In the genomic region with DNA sequence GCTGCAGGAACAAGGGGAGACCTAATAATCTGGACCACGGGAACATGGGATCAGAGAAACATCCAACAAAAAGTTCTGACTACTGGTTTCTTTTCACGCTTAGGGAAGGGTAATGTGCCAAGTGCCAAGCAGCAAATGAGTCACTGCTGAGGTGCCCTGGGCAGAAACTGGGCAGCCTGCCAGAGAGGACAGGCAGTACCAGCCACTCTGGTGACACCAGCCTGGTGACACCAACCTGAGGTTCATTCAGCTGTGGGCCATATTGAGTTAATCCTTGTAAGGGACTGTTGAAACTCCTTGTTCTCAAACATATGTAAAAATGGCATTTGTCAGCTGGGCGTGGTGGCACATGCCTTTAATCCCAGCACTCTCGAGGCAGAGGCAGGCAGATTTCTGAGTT, we compare ENCODE assay signal across 10 mouse cellular contexts. TPM values are rescaled to one million over a fixed set of nuclear protein-coding genes. Genes with fewer than 3 reads are reported as not detected.
DNase-seq lines count a peak whose midpoint lies in the region; TF ChIP-seq lines count a peak whose summit lies in the region.
"Had no signal": no experiment of that assay in that cellular context is flagged by ENCODE, and none has a peak within 500 bp of the region (broad histone marks: within the 10 kb centered on the region; RNA-seq: fewer than 3 reads in every experiment).

No protein-coding gene starts in this region.

- H3K4me1 ChIP-seq in cerebellum, adult 2 months (ENCODE audit: control insufficient read depth, insufficient read depth, low read length): no peaks in the 10 kb centered on the region

- WGBS in cerebellum, adult 2 months: 66% methylated on average over 4 of the region's 4 CpGs

- no peak overlapping the region for H3K27ac ChIP-seq in cerebellum, adult 2 months (ENCODE audit: insufficient read depth, low read length)

- H3K27me3 ChIP-seq in cerebellum, adult 2 months (ENCODE audit: control insufficient read depth, insufficient read depth, low read length): no peaks in the 10 kb centered on the region
- H3K27me3 ChIP-seq: embryonic facial prominence, embryonic 13.5 days had no signal

- peak; percentile 31 to 47 for DNase-seq in cerebellum, adult 2 months
- no peak for DNase-seq in cerebellum, postnatal 4 days (ENCODE audit: low spot score in 2 of 2)
- DNase-seq in 3T3-L1 (ENCODE audit: low read depth, low spot score): peak; percentile 53
- peak; percentile 24 to 31 for DNase-seq in cerebellum, postnatal 36 days
- DNase-seq in lung, adult 18-20 months: peak; percentile 62 to 73
- DNase-seq in embryo, embryonic 9.5 days (ENCODE audit: extremely low spot score): no peak
- DNase-seq in thymus, postnatal 25 days: no peak
- DNase-seq in spleen, postnatal 36 days (ENCODE audit: low spot score in 2 of 2): no peak
- DNase-seq: lung, embryonic 14.5 days had no signal

- no peak overlapping the region for H3K4me3 ChIP-seq in cerebellum, adult 2 months (replicated peaks; ENCODE audit: insufficient read depth, low read depth, low read length)

- TF ChIP-seq POLR2A in cerebellum, adult 2 months (IDR thresholded peaks at IDR 0.05; ENCODE audit: borderline replicate concordance, insufficient read depth, low read length): no peak

- no peak for TF ChIP-seq CTCF in cerebellum, adult 2 months (IDR thresholded peaks at IDR 0.05; ENCODE audit: borderline replicate concordance, insufficient read depth, low read depth, low read length)

RNA-seq across cellular contexts. Expression of a gene that starts 1.2 kb away (rescaled TPM):
- 8.4 and 9.6 TPM in 2 replicates for polyA plus RNA-seq in cerebellum, adult 2 months (2012; rRNA removed)

RNA-seq across cellular contexts. Expression of a gene that starts 25.2 kb away (rescaled TPM):
- polyA plus RNA-seq in cerebellum, adult 2 months (2012; rRNA removed): 17.9 and 19.1 TPM in 2 replicates

RNA-seq across cellular contexts. Expression of a gene that starts 51.4 kb away (rescaled TPM):
- polyA plus RNA-seq in cerebellum, adult 2 months (2012; rRNA removed): 2.2 and 3.1 TPM in 2 replicates

Comparison
In these comparisons a context has a peak if more than half of its experiments do, and no peak if none do; other contexts are left out.
1. DNase-seq: peak in cerebellum, adult 2 months (2 of 2), 3T3-L1 (single experiment), cerebellum, postnatal 36 days (2 of 2) and lung, adult 18-20 months (2 of 2); none in cerebellum, postnatal 4 days (0 of 2), embryo, embryonic 9.5 days (single experiment), thymus, postnatal 25 days (single experiment) and spleen, postnatal 36 days (0 of 2).